Mouse (Mus musculus) pancreas, adult 10 weeks (tissue): Measurements from ENCODE around the gene Inhbb. TPM values are rescaled to one million over a fixed set of nuclear protein-coding genes. Genes with fewer than 3 reads are reported as not detected.

Source experiments
- polyA plus RNA-seq: library from polyadenylated mRNA; stranded (reverse); fragments of 350-450 nt; fragmentation: Illumina TruSeq; extraction: RNeasy Lipid Tissue Mini Kit (QIAGEN cat#74804); gene quantifications from one replicate; pipeline ENCODE4 v1.2.3, GENCODE M21; 2015; ENCODE audit warnings: low read depth, low replicate concordance; ENCODE audit not compliant: insufficient read depth

Inhbb gene
- 3.0 TPM for polyA plus RNA-seq

GRCm38 (mm10) chr1:119421576-119422421, at the start of gene Inhbb:
Gene Inhbb, minus strand, starts transcription at chr1:119422248.

Other genes starting within 250 kb of the Inhbb start
- gene Ralb, start 82.5 kb upstream of the Inhbb start, polyA plus RNA-seq: 10.0 TPM
- gene Tmem185b, start 103.9 kb upstream of the Inhbb start, polyA plus RNA-seq: 4.4 TPM
- gene Epb41l5, start 226.8 kb upstream of the Inhbb start, polyA plus RNA-seq: 3.1 TPM